In genomic region chr12:75837462-75837861, GRCm38 (mm10) we compare ENCODE assay signal across 29 mouse cellular contexts. TPM values are rescaled to one million over a fixed set of nuclear protein-coding genes. Genes with fewer than 3 reads are reported as not detected.
DNase-seq lines count a peak whose midpoint lies in the region; ATAC-seq and TF ChIP-seq lines count a peak whose summit lies in the region.
"Had no signal": no experiment of that assay in that cellular context is flagged by ENCODE, and none has a peak within 500 bp of the region (broad histone marks: within the 10 kb centered on the region; RNA-seq: fewer than 3 reads in every experiment).

No protein-coding gene starts in this region.

- no peak for TF ChIP-seq EP300 in heart, adult 2 months (IDR thresholded peaks at IDR 0.05; ENCODE audit: insufficient read depth, low read depth, low read length)

- no peak for DNase-seq in heart, adult 2 months
- no peak for DNase-seq in heart, adult 11 months
- peak; percentile 11 for DNase-seq in thymus, postnatal 0 days (ENCODE audit: low spot score)
- DNase-seq in thymus, adult 2 months = no peak
- DNase-seq in gastrocnemius, adult 8-10 months (ENCODE audit: low spot score in 2 of 2) = no peak
- DNase-seq in gastrocnemius, postnatal 10 days = no peak
- DNase-seq: adrenal gland, postnatal 14 days; cerebellum, adult 11 months; cerebellum, adult 9-10 months; cerebellum, postnatal 36 days; embryo, embryonic 11 days; gastrocnemius, postnatal 36 days; kidney, adult 18-20 months; layer of hippocampus, postnatal 36 days; liver, embryonic 13.5 days; lung, postnatal 4 days; thymus, postnatal 14 days had no signal

- TF ChIP-seq POLR2A in heart, adult 2 months (IDR thresholded peaks at IDR 0.05; ENCODE audit: insufficient read depth, low read depth, low read length) = no peak
- no peak for TF ChIP-seq POLR2A in thymus, adult 2 months (IDR thresholded peaks at IDR 0.05; ENCODE audit: control insufficient read depth, extremely low read depth, insufficient read depth, low read length, poor library complexity)

- peaks cover 4% of the 10 kb centered on the region for H3K79me2 ChIP-seq in heart, adult 2 months (replicated peaks; ENCODE audit: control insufficient read depth, insufficient read depth, low read length)

- 75% methylated on average over 4 of the region's 4 CpGs for WGBS in heart, adult 2 months
- WGBS in thymus, adult 2 months = 15% methylated on average over 4 of the region's 4 CpGs

- H3K4me3 ChIP-seq in heart, adult 2 months = no peak overlapping the region
- H3K4me3 ChIP-seq in thymus, adult 2 months (ENCODE audit: control insufficient read depth, insufficient read depth, low read length) = no peak overlapping the region
- H3K4me3 ChIP-seq: embryonic facial prominence, embryonic 12.5 days; limb, embryonic 10.5 days; limb, embryonic 15.5 days; liver, embryonic 13.5 days; megakaryocyte, embryonic 14.5 days; midbrain, embryonic 12.5 days; myocyte; neural tube, embryonic 13.5 days had no signal

- intact Hi-C loops in heart, adult 2 months (cut with DNase I) = no loop called here

- H3K27ac ChIP-seq in heart, adult 2 months = peak overlapping the region; percentile 68
- no peak overlapping the region for H3K27ac ChIP-seq in thymus, adult 2 months (ENCODE audit: control insufficient read depth, insufficient read depth, low read length)
- H3K27ac ChIP-seq: embryonic facial prominence, embryonic 12.5 days; hindbrain, embryonic 14.5 days; kidney, postnatal 0 days; limb, embryonic 10.5 days; limb, embryonic 15.5 days; liver, embryonic 13.5 days; midbrain, embryonic 12.5 days; neural tube, embryonic 13.5 days had no signal

- no peak overlapping the region for H3K9ac ChIP-seq in heart, adult 2 months (ENCODE audit: low read depth, low read length)
- H3K9ac ChIP-seq: embryonic facial prominence, embryonic 12.5 days; hindbrain, embryonic 14.5 days; limb, embryonic 15.5 days; liver, embryonic 13.5 days; midbrain, embryonic 12.5 days; neural tube, embryonic 13.5 days had no signal

- H3K36me3 ChIP-seq in heart, adult 2 months (ENCODE audit: control insufficient read depth, insufficient read depth, low read length) = no peaks in the 10 kb centered on the region
- no peaks in the 10 kb centered on the region for H3K36me3 ChIP-seq in thymus, adult 2 months (ENCODE audit: control insufficient read depth, insufficient read depth, low read length)
- H3K36me3 ChIP-seq: embryonic facial prominence, embryonic 12.5 days; G1E; limb, embryonic 15.5 days; liver, embryonic 13.5 days; midbrain, embryonic 12.5 days; neural tube, embryonic 13.5 days had no signal

- peak; percentile 11; the same call in 1 of the 2 replicates for ATAC-seq in granulocyte monocyte progenitor cell, adult 5-6 weeks (replicated peaks; ENCODE audit: poor library complexity, severe bottlenecking)
- ATAC-seq: forebrain, embryonic 14.5 days had no signal

- no peaks in the 10 kb centered on the region for H3K27me3 ChIP-seq in heart, adult 2 months (ENCODE audit: control insufficient read depth, insufficient read depth, low read length)
- H3K27me3 ChIP-seq in thymus, adult 2 months (ENCODE audit: control insufficient read depth, insufficient read depth, low read length) = no peaks in the 10 kb centered on the region; the same call in 1 of the 2 replicates
- H3K27me3 ChIP-seq: embryonic facial prominence, embryonic 12.5 days; limb, embryonic 15.5 days; neural tube, embryonic 13.5 days had no signal

- no peak for TF ChIP-seq CTCF in heart, adult 2 months (IDR thresholded peaks at IDR 0.05)
- TF ChIP-seq CTCF in thymus, adult 2 months (IDR thresholded peaks at IDR 0.05; ENCODE audit: borderline replicate concordance, control insufficient read depth, extremely low read depth, insufficient read depth, low read length, poor library complexity) = no peak

- peaks cover 10% of the 10 kb centered on the region for H3K4me1 ChIP-seq in heart, adult 2 months (ENCODE audit: control insufficient read depth, insufficient read depth, low read length)
- H3K4me1 ChIP-seq in thymus, adult 2 months (replicated peaks; ENCODE audit: control insufficient read depth, insufficient read depth, low read length) = peaks cover 11% of the 10 kb centered on the region

RNA-seq across cellular contexts. Expression of gene Syne2, which starts 19.5 kb away (rescaled TPM):
- 10 to 100 TPM; 33.1 to 33.6 TPM for total RNA-seq in heart, adult 2 months (2021)
- 21.7 and 30.3 TPM in 2 replicates for polyA plus RNA-seq in heart, adult 2 months (2012; rRNA removed)
- polyA plus RNA-seq in thymus, postnatal 0 days (2015; fragmentation: Nextera tagmentation; extraction: Ambion mirVana) = 5.0 and 6.2 TPM in 2 replicates
- 14.4 and 15.5 TPM in 2 replicates for polyA plus RNA-seq in thymus, adult 2 months (2012; rRNA removed)
- total RNA-seq in granulocyte monocyte progenitor cell, adult 5-6 weeks (2014; fragmentation: Nextera tagmentation) = 6.4 and 7.2 TPM in 2 replicates
- total RNA-seq in granulocyte monocyte progenitor cell, adult 5-6 weeks (2017) = 6.1 and 9.7 TPM in 2 replicates
- total RNA-seq in gastrocnemius, adult 8-10 months (2022) = 10 to 100 TPM; 12.3 to 15.0 (median 13.9) TPM
- 10 to 100 TPM; 22.2 to 28.2 TPM for total RNA-seq in gastrocnemius, postnatal 10 days (2021)
- polyA plus RNA-seq: G1E had no signal
